Mouse (Mus musculus) embryonic fibroblast, embryonic 13.5 days (primary cell): Measurements from ENCODE around the gene Twsg1.

ENCODE experiments used
- CTCF ChIP-seq: IDR thresholded peaks from 2 replicates; pipeline ENCODE4 v1.5.1; 2011; ENCODE audit warnings: mild to moderate bottlenecking, control low read depth, low read length, moderate library complexity, borderline replicate concordance; ENCODE audit not compliant: insufficient read depth
- POLR2A ChIP-seq: IDR thresholded peaks from 2 replicates; pipeline ENCODE4 v1.6.1; 2011; ENCODE audit warnings: low read depth, mild to moderate bottlenecking, control low read depth, low read length, moderate library complexity

- TF ChIP-seq CTCF (peak; percentile 19; the same call in 1 of the 2 replicates), POLR2A (no peak)
Measured at GRCm38 (mm10) chr17:65933741-65934140, 17.3 kb downstream of the Twsg1 start.
